Mouse (Mus musculus) adrenal gland, postnatal 10 days (tissue): ENCODE data around the gene Nacc2. TPM values are rescaled to one million over a fixed set of nuclear protein-coding genes. Genes with fewer than 3 reads are reported as not detected.

Source experiments
- DNase-seq: peaks from one replicate; pipeline ENCODE4 v3.0.0; 2021; ENCODE audit warnings: mixed read lengths
- total RNA-seq, 2 experiments: library from RNA; stranded (reverse); gene quantifications; 2 replicates each; pipeline ENCODE4 v1.2.3; 2021

The Nacc2 gene
- total RNA-seq, 2 experiments from 2014 or later = 19.9 to 31.0 TPM

- DNase-seq = no peak
Measured at GRCm38 (mm10) chr2:26099260-26099659, 23.8 kb downstream of the Nacc2 start.

- DNase-seq = no peak
Measured at GRCm38 (mm10) chr2:26093897-26094296, 29.1 kb downstream of the Nacc2 start.

- DNase-seq = peak; percentile 34
Measured at GRCm38 (mm10) chr2:26091771-26092393, 31.1 kb downstream of the Nacc2 start.

- no peak for DNase-seq
Measured at GRCm38 (mm10) chr2:26090876-26091770, 31.9 kb downstream of the Nacc2 start.

GRCm38 (mm10) chr2:26089005-26089404, 34.0 kb downstream of the Nacc2 start:
- no peak for DNase-seq

- no peak for DNase-seq
Measured at GRCm38 (mm10) chr2:26086926-26087600, 36.0 kb downstream of the Nacc2 start.

GRCm38 (mm10) chr2:26086505-26086904, 36.5 kb downstream of the Nacc2 start:
- DNase-seq = no peak

- DNase-seq = no peak
Measured at GRCm38 (mm10) chr2:26082883-26083282, 40.1 kb downstream of the Nacc2 start.

- DNase-seq = no peak
Measured at GRCm38 (mm10) chr2:26080830-26081229, 42.2 kb downstream of the Nacc2 start.

GRCm38 (mm10) chr2:26079409-26079808, 43.6 kb downstream of the Nacc2 start:
- no peak for DNase-seq

- DNase-seq = no peak
Measured at GRCm38 (mm10) chr2:26077068-26077467, 46.0 kb downstream of the Nacc2 start.

- DNase-seq = no peak
Measured at GRCm38 (mm10) chr2:26076121-26076520, 46.9 kb downstream of the Nacc2 start.

- no peak for DNase-seq
Measured at GRCm38 (mm10) chr2:26074551-26074950, 48.5 kb downstream of the Nacc2 start.

GRCm38 (mm10) chr2:26068592-26068991, 54.4 kb downstream of the Nacc2 start:
- DNase-seq = no peak

- no peak for DNase-seq
Measured at GRCm38 (mm10) chr2:26068175-26068574, 54.8 kb downstream of the Nacc2 start.

- no peak for DNase-seq
Measured at GRCm38 (mm10) chr2:26066527-26066926, 56.5 kb downstream of the Nacc2 start.

- DNase-seq = no peak
Measured at GRCm38 (mm10) chr2:26062742-26063427, 60.1 kb downstream of the Nacc2 start.

GRCm38 (mm10) chr2:26062241-26062640, 60.8 kb downstream of the Nacc2 start:
- no peak for DNase-seq

GRCm38 (mm10) chr2:26061018-26061666, 61.9 kb downstream of the Nacc2 start:
- no peak for DNase-seq

- DNase-seq = no peak
Measured at GRCm38 (mm10) chr2:26057053-26057452, 66.0 kb downstream of the Nacc2 start.

- no peak for DNase-seq
Measured at GRCm38 (mm10) chr2:26056226-26056625, 66.8 kb downstream of the Nacc2 start.

GRCm38 (mm10) chr2:26055747-26056102, 67.3 kb downstream of the Nacc2 start:
- no peak for DNase-seq
